Mouse (Mus musculus): ENCODE data around the gene Mrpl38. TPM values are rescaled to one million over a fixed set of nuclear protein-coding genes. Genes with fewer than 3 reads are reported as not detected.

The Mrpl38 gene
- polyA plus RNA-seq, 1 experiment from 2014 or later, result 84.0 TPM

DNA sequence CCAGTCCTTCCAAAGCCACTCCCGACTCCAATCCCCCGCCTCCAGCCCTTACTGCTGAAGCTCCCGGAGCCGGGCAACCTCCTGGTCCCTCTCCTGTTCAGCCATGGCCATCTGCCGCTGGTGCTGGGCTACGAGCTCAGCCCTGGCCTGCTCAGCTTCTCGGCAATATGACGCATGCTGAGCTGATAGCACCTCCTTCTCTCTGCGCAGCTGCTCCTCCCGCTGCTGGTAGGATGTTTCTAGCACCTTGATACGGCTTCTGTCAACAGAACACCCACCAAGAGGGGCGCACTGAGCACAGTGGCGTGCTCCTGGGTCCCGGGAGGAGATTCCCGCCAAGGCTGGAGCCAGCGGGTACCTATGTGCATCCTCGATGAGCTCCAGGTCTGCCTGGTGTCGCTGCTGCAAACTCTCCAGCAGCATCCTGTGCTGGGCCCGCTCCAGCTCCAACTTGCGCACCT lies 10.1 kb upstream of the Mrpl38 start:
- Histone ChIP-seq H3K27ac (ENCODE audit: low read depth, low read length) (peak overlapping the region; percentile 8; the same call in 1 of the 2 replicates), H3K36me3 (ENCODE audit: control insufficient read depth, insufficient read depth, low read length) (peaks cover 59% of the 10 kb centered on the region)
- peak; percentile 62 for ATAC-seq

DNA sequence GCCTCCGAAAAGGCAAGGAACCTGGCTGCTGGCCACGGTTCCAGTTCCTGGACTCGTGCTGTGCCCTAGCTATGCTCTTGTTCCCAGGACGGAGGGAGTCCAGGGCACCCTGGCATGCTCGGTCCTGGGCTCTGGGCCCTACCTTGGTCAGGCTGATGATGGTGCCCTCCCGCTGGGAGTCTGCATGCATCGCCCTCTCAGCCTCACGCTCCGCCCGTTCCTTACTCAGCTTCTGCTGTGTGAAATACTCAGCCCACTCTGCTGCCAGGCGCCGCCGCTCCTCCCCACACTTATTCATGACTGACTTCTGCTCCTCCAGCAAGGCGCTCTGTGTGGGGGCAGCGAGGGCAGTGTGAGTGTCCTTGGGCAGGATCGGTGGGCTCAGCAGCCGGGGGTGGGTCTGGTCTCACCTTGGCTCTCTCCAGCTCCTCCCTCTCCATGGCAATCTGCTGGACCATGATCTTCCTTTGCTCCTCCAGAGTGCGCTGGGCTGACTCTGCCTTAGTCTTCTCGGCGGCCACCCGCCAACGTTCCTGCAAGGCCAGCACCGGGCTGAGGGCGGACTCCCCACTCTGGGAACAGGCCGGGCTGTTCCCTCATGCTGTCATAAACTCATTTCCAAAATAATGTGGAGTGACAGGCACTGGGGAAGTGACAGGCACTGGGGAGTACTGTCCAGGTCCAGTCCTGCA lies 7.8 kb upstream of the Mrpl38 start:
- 71% methylated on average over 25 of the region's 25 CpGs for WGBS
- H3K27ac ChIP-seq (ENCODE audit: low read depth, low read length), result peak overlapping the region; percentile 60

More for the DNA sequence above, 10.1 kb upstream of the Mrpl38 start:
- no peaks in the 10 kb centered on the region for H3K27me3 ChIP-seq (replicated peaks; ENCODE audit: control insufficient read depth, insufficient read depth, low read length)
- H3K9ac ChIP-seq (ENCODE audit: low read depth, low read length), result no peak overlapping the region
- H3K4me1 ChIP-seq (ENCODE audit: control insufficient read depth, insufficient read depth, low read depth, low read length), result no peaks in the 10 kb centered on the region; the same call in 1 of the 2 replicates
- H3K4me2 ChIP-seq (ENCODE audit: low read length), result no peak overlapping the region
- H3K4me3 ChIP-seq (ENCODE audit: low read length), result no peak overlapping the region
- H3K9me3 ChIP-seq (ENCODE audit: control insufficient read depth, low read length), result no peaks in the 10 kb centered on the region
- WGBS, result 62% methylated on average over 20 of the region's 20 CpGs

DNA sequence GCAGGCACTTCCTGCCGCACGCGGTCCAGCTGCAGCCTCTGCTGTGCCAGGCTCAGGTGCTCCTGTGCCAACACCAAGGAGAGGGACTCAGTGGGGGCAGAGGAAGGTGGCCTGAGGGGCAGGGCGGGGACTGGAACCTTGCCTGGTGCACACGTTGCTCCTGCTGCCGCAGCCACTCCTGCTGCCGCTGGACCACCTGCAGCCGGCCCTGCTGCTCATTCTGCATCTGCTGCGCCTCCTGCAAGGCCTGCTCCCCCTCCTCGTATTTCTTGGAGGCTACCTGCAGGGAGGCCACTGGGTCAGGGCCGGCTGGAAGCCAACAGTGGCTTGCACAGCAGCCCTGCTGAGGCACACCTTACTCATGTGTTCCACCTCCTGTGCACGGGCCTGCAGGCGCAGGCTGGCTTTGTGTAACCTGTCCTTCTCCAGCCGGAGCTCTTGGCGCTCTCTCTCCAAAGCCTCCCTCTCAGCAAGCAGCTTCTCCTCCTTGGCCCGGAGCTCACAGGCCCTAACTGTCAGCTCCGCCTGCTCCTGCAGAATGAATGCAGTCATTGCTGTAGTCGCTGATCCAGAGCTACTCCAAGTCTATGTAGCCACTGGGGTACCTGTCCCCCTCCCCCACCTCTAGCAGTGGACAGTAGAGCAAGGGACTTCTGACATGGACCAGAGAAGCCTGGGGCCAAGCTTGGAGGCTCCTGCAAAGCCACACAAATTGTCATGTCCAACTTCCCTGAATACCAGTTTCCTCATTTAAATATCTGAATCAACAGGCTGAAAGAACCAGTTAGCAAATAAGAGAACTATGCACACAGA lies 7.0 kb upstream of the Mrpl38 start:
- peak overlapping the region; percentile 30; the same call in 1 of the 2 replicates for H3K9ac ChIP-seq (ENCODE audit: low read depth, low read length)
- ATAC-seq, result peak; percentile 24; the same call in 1 of the 2 replicates
- H3K9me3 ChIP-seq (ENCODE audit: control insufficient read depth, low read length), result no peaks in the 10 kb centered on the region
- no peak overlapping the region for H3K4me3 ChIP-seq (ENCODE audit: low read length)
- no peak overlapping the region for H3K4me2 ChIP-seq (ENCODE audit: low read length)
- H3K27me3 ChIP-seq (replicated peaks; ENCODE audit: control insufficient read depth, insufficient read depth, low read length), result no peaks in the 10 kb centered on the region
- 54% methylated on average over 17 of the region's 18 CpGs for WGBS
- no peaks in the 10 kb centered on the region; the same call in 1 of the 2 replicates for H3K4me1 ChIP-seq (ENCODE audit: control insufficient read depth, insufficient read depth, low read depth, low read length)
- peak overlapping the region; percentile 74 for H3K27ac ChIP-seq (ENCODE audit: low read depth, low read length)
- peaks cover 48% of the 10 kb centered on the region for H3K36me3 ChIP-seq (ENCODE audit: control insufficient read depth, insufficient read depth, low read length)

More for the DNA sequence above, 7.8 kb upstream of the Mrpl38 start:
- H3K27me3 ChIP-seq (replicated peaks; ENCODE audit: control insufficient read depth, insufficient read depth, low read length), result no peaks in the 10 kb centered on the region
- no peaks in the 10 kb centered on the region for H3K9me3 ChIP-seq (ENCODE audit: control insufficient read depth, low read length)
- H3K4me1 ChIP-seq (ENCODE audit: control insufficient read depth, insufficient read depth, low read depth, low read length), result no peaks in the 10 kb centered on the region; the same call in 1 of the 2 replicates
- peak; percentile 35 for ATAC-seq
- no peak overlapping the region for H3K9ac ChIP-seq (ENCODE audit: low read depth, low read length)
- no peak overlapping the region for H3K4me3 ChIP-seq (ENCODE audit: low read length)
- H3K4me2 ChIP-seq (ENCODE audit: low read length), result no peak overlapping the region
- H3K36me3 ChIP-seq (ENCODE audit: control insufficient read depth, insufficient read depth, low read length), result peaks cover 53% of the 10 kb centered on the region

DNA sequence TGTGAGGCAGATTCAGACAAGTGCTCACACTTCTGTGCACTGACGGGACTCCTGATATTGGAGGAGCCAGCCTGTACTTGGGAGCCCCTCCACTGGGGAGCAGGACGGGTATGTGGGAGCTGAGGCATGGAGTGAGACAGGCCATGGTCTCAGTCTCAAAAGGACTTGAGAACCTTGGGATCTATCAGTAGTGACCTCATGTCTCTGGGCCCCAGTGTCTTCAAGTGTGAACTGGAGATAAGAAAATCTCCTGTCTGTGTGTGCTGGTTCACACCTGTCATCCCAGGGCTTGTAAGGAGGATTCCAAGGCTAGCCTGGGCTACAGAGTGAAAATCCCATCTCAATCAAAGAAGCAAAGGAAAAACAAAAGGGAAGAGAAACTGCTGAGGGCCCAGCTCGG lies 4.8 kb upstream of the Mrpl38 start:
- ATAC-seq, result no peak
- Histone ChIP-seq H3K4me3 (ENCODE audit: low read length) (no peak overlapping the region), H3K4me1 (ENCODE audit: control insufficient read depth, insufficient read depth, low read depth, low read length) (no peaks in the 10 kb centered on the region; the same call in 1 of the 2 replicates), H3K27me3 (replicated peaks; ENCODE audit: control insufficient read depth, insufficient read depth, low read length) (no peaks in the 10 kb centered on the region), H3K9me3 (ENCODE audit: control insufficient read depth, low read length) (no peaks in the 10 kb centered on the region), H3K4me2 (ENCODE audit: low read length) (no peak overlapping the region), H3K9ac (ENCODE audit: low read depth, low read length) (no peak overlapping the region), H3K36me3 (ENCODE audit: control insufficient read depth, insufficient read depth, low read length) (peaks cover 39% of the 10 kb centered on the region), H3K27ac (ENCODE audit: low read depth, low read length) (no peak overlapping the region)
- 89% methylated on average over 3 of the region's 3 CpGs for WGBS

DNA sequence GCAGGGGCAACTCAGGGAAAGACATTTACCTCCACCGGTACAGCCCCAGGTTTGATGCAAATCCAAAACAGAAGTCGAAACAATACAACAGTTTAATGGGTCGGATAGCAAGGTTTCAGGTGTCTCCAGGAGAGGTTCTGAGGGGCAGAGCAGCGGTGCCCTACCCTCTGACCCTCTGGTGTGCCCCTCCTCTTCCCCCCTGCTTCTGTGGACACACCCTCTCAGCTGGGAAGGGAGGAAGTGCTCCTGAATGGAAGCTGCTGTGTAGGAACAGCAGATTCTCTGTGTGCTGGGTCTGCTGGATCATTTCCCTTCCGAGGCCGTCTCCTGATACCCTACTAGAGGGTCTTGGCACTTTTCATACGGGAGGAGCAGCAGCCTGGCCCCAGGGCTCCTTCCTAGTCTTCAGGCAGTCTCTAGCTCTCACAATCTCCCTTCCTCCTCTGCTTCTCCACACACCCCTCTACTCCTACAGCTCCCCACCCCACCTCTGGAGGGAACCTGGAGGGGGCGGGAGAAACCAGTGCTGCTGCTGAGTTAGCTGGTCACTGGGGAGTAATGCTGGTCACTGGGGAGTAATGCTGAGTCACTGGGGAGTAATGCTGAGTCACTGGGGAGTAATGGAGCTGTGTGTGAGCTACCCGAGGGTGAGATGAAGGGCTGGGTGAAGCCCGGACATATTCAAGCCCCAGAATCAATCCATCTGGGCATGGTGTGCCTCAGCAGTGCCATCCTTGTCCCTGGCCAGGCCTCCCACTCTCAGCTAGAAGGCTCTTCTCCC lies 3.7 kb upstream of the Mrpl38 start:
- H3K36me3 ChIP-seq (ENCODE audit: control insufficient read depth, insufficient read depth, low read length), result peaks cover 33% of the 10 kb centered on the region
- no peak overlapping the region for H3K4me3 ChIP-seq (ENCODE audit: low read length)
- H3K27ac ChIP-seq (ENCODE audit: low read depth, low read length), result no peak overlapping the region
- H3K4me1 ChIP-seq (ENCODE audit: control insufficient read depth, insufficient read depth, low read depth, low read length), result peaks cover 4% of the 10 kb centered on the region
- 65% methylated on average over 10 of the region's 10 CpGs for WGBS
- ATAC-seq, result no peak
- no peaks in the 10 kb centered on the region for H3K27me3 ChIP-seq (replicated peaks; ENCODE audit: control insufficient read depth, insufficient read depth, low read length)
- no peak overlapping the region for H3K9ac ChIP-seq (ENCODE audit: low read depth, low read length)
- no peak overlapping the region for H3K4me2 ChIP-seq (ENCODE audit: low read length)
- no peaks in the 10 kb centered on the region for H3K9me3 ChIP-seq (ENCODE audit: control insufficient read depth, low read length)

DNA sequence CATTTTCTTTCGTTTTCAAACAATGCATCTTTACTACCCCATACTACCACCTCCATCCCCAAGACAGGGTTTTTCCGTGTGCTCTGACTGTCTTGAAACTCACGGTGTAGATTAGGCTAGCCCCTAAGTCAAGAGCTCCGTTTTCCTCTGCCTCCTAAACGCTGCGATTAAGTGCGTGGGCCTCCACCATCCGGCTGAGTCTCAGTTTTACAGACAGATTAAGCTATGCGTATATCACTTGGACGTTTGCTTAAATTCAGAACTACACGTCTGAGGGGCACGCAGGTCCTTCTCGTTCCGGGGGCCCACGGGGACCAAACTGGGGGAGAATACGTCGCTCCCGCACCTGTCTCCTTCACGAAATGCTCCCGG lies 586 bp downstream of the Mrpl38 start:
- Histone ChIP-seq H3K9ac (ENCODE audit: low read depth, low read length) (peak overlapping the region; percentile 79), H3K9me3 (ENCODE audit: control insufficient read depth, low read length) (no peaks in the 10 kb centered on the region), H3K27me3 (replicated peaks; ENCODE audit: control insufficient read depth, insufficient read depth, low read length) (no peaks in the 10 kb centered on the region), H3K4me1 (ENCODE audit: control insufficient read depth, insufficient read depth, low read depth, low read length) (peaks cover 6% of the 10 kb centered on the region), H3K36me3 (ENCODE audit: control insufficient read depth, insufficient read depth, low read length) (peaks cover 11% of the 10 kb centered on the region), H3K4me2 (ENCODE audit: low read length) (peak overlapping the region; percentile 65), H3K27ac (ENCODE audit: low read depth, low read length) (peak overlapping the region; percentile 65), H3K4me3 (ENCODE audit: low read length) (peak overlapping the region; percentile 66)
- WGBS, result 1% methylated on average over 20 of the region's 20 CpGs
- ATAC-seq, result no peak; the same call in 1 of the 2 replicates

DNA sequence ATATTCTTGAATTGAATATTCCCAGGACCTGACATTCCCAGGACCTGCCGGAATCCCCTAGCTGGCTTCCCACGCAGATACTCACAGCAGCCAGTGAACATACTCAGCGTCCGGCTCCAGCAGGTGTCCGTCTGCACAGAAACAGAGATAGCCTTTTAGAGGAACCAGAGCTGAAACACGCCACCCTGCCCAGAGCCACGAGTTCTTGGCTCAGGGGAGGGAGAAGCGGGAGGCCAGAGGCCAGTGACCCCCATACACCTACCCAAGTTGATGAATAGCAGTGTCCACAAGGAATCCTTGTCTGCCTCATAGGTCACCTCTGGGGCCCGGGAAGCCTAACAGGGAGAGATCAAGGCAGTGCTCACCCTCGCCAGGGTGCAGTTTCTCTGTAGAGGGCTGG lies 4.5 kb downstream of the Mrpl38 start:
- Histone ChIP-seq H3K9me3 (ENCODE audit: control insufficient read depth, low read length) (no peaks in the 10 kb centered on the region), H3K9ac (ENCODE audit: low read depth, low read length) (no peak overlapping the region), H3K27me3 (replicated peaks; ENCODE audit: control insufficient read depth, insufficient read depth, low read length) (no peaks in the 10 kb centered on the region), H3K4me1 (ENCODE audit: control insufficient read depth, insufficient read depth, low read depth, low read length) (peaks cover 27% of the 10 kb centered on the region), H3K36me3 (ENCODE audit: control insufficient read depth, insufficient read depth, low read length) (0 out of 2 replicates have a peak, but pooled peaks cover 3% of the 10 kb centered on the region), H3K4me2 (ENCODE audit: low read length) (no peak overlapping the region), H3K27ac (ENCODE audit: low read depth, low read length) (no peak overlapping the region), H3K4me3 (ENCODE audit: low read length) (no peak overlapping the region)
- 92% methylated on average over 10 of the region's 10 CpGs for WGBS
- ATAC-seq, result no peak

DNA sequence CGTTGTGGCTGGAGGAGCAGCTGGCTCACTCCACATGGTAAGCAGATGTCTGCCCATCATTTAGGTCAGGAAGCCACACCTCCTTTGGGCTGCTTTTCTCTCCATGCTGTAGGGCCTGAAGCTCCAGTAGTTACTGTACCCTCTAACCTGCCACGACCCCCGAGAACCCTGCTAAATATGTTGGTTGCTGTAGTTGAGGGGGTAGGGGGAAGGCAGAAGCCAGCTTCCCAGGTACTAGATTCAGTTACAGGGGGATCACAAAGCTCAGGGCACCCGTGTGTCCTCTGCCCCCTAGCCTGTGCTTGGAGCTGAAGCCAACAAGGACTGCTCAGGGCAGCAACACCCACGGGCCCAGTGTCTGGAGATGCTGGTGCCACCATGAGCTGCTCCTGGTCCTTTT lies 5.2 kb downstream of the Mrpl38 start:
- H3K36me3 ChIP-seq (ENCODE audit: control insufficient read depth, insufficient read depth, low read length), result 0 out of 2 replicates have a peak, but pooled peaks cover 3% of the 10 kb centered on the region
- ATAC-seq, result no peak
- no peak overlapping the region for H3K9ac ChIP-seq (ENCODE audit: low read depth, low read length)
- 72% methylated on average over 4 of the region's 5 CpGs for WGBS
- H3K27ac ChIP-seq (ENCODE audit: low read depth, low read length), result no peak overlapping the region
- H3K27me3 ChIP-seq (replicated peaks; ENCODE audit: control insufficient read depth, insufficient read depth, low read length), result no peaks in the 10 kb centered on the region
- H3K4me2 ChIP-seq (ENCODE audit: low read length), result no peak overlapping the region
- H3K4me1 ChIP-seq (ENCODE audit: control insufficient read depth, insufficient read depth, low read depth, low read length), result peaks cover 27% of the 10 kb centered on the region
- H3K4me3 ChIP-seq (ENCODE audit: low read length), result no peak overlapping the region
- H3K9me3 ChIP-seq (ENCODE audit: control insufficient read depth, low read length), result no peaks in the 10 kb centered on the region
